Mouse (Mus musculus) hindbrain, embryonic 11.5 days (tissue): ENCODE data around the gene Hmgb2. TPM values are rescaled to one million over a fixed set of nuclear protein-coding genes. Genes with fewer than 3 reads are reported as not detected.

Experiments used
- ATAC-seq: fragments of 200-750 bp; cut with Nextera tagmentation; 2 replicates; pipeline ENCODE4 v1.8.0; 2017; ENCODE audit warnings: mild to moderate bottlenecking, moderate TSS enrichment, moderate library complexity; ENCODE audit not compliant: low FRiP score
- DNase-seq: peaks from one replicate; pipeline ENCODE4 v3.0.0-alpha.2; 2015; ENCODE audit warnings: low spot score
- H3K27ac ChIP-seq: fragments of 300-500 bp; sonication (generic); 2 replicates; pipeline ENCODE4 v1.5.1; 2014; ENCODE audit warnings: mild to moderate bottlenecking, low read depth, low read length
- H3K27me3 ChIP-seq: fragments of 300-500 bp; sonication (generic); 2 replicates; pipeline ENCODE4 v1.6.1; 2014; ENCODE audit warnings: mild to moderate bottlenecking, low read length, moderate library complexity, mixed read lengths; ENCODE audit not compliant: control insufficient read depth, insufficient read depth
- H3K36me3 ChIP-seq: fragments of 300-500 bp; sonication (generic); 2 replicates; pipeline ENCODE4 v1.6.1; 2014; ENCODE audit warnings: mild to moderate bottlenecking, low read length, moderate library complexity, mixed read lengths; ENCODE audit not compliant: control insufficient read depth, insufficient read depth
- H3K4me1 ChIP-seq: fragments of 300-500 bp; sonication (generic); replicated peaks from 2 replicates; pipeline ENCODE4 v1.6.1; 2014; ENCODE audit warnings: low read length, mixed read lengths; ENCODE audit not compliant: control insufficient read depth, insufficient read depth
- H3K4me2 ChIP-seq: fragments of 300-500 bp; sonication (generic); replicated peaks from 2 replicates; pipeline ENCODE4 v1.6.1; 2014; ENCODE audit warnings: mild to moderate bottlenecking, low read depth, low read length
- H3K4me3 ChIP-seq: fragments of 300-500 bp; sonication (generic); 2 replicates; pipeline ENCODE4 v1.5.1; 2014; ENCODE audit warnings: low read depth, low read length
- H3K9ac ChIP-seq: fragments of 300-500 bp; sonication (generic); 2 replicates; pipeline ENCODE4 v1.6.1; 2014; ENCODE audit warnings: low read depth, low read length
- H3K9me3 ChIP-seq: fragments of 300-500 bp; sonication (generic); 2 replicates; pipeline ENCODE4 v1.6.1; 2016; ENCODE audit warnings: low read length; ENCODE audit not compliant: control insufficient read depth
- WGBS: fragments of 180-500 bp; shearing (Covaris S2); extraction: QIAGEN DNeasy Blood & Tissue Kit; methylation state at CpG from one replicate; pipeline ENCODE4 v1.1.7; 2014; 5-methylcytosine and 5-hydroxymethylcytosine counted together
- polyA plus RNA-seq: library from polyadenylated mRNA; unstranded; fragments of >200 nt; fragmentation: Nextera tagmentation; extraction: Ambion mirVana; gene quantifications from 2 replicates; pipeline ENCODE4 v1.2.1, GENCODE M21; 2014

The Hmgb2 gene
- polyA plus RNA-seq, 1 experiment from 2014 or later: 457 TPM

DNA sequence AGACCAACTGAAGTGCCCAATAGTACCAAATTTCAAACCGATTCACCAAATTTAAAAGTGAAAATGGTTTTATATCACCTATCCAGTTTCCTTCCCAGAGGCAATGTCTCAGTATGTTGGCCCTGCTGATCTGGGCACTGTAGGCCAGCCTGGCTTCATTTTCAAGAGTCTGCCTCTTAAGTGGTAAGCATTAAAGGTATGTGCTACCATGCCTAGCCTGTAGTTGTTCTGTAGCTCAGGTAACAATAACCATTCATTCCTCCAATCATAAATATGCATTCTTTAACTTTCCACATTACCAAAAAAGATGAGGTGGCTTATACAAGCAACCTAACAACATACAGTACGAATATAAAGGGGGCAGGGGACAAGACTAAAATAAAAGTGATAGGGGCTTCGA, 6.0 kb downstream of the Hmgb2 start:
- WGBS: 91% methylated on average over 3 of the region's 3 CpGs
- ATAC-seq: no peak
- DNase-seq: no peak
- Histone ChIP-seq H3K9ac (no peak overlapping the region), H3K27ac (no peak overlapping the region), H3K9me3 (no peaks in the 10 kb centered on the region), H3K27me3 (no peaks in the 10 kb centered on the region), H3K36me3 (no peaks in the 10 kb centered on the region), H3K4me2 (no peak overlapping the region), H3K4me3 (no peak overlapping the region), H3K4me1 (no peaks in the 10 kb centered on the region)

DNA sequence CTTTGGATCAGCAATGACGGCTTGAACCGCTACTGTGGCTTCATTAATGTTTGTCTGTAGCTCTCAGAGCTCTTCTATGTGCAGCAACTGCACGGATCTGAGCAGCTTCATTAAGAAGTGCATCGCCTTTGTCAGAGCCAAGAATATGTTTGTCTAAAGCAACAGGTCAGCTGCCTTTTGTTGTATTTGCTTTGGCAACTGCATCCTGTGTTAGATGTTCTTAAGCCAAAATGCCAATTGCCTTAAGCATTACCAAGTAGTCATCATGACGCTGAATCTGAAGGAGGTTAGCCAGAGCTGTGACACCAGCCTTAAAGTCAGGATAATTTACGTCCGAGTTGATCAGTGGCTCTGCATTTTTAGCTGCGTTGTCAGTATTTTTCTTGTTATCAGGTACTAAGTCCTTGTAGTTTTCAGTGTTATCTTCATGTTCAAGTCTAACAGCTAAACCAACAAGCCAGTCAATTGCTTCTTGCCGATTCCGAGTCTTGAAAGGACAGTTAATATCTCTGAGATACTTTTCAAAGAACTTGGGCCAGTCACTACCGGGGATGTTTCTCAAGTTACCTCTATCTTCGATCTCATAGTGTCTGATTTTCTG, 8.6 kb downstream of the Hmgb2 start:
- Histone ChIP-seq H3K27me3 (no peaks in the 10 kb centered on the region), H3K4me3 (no peak overlapping the region), H3K9ac (no peak overlapping the region), H3K4me1 (no peaks in the 10 kb centered on the region), H3K36me3 (no peaks in the 10 kb centered on the region), H3K4me2 (no peak overlapping the region), H3K9me3 (no peaks in the 10 kb centered on the region), H3K27ac (no peak overlapping the region)
- ATAC-seq (no peak), DNase-seq (no peak)
- 89% methylated on average over 12 of the region's 12 CpGs for WGBS

DNA sequence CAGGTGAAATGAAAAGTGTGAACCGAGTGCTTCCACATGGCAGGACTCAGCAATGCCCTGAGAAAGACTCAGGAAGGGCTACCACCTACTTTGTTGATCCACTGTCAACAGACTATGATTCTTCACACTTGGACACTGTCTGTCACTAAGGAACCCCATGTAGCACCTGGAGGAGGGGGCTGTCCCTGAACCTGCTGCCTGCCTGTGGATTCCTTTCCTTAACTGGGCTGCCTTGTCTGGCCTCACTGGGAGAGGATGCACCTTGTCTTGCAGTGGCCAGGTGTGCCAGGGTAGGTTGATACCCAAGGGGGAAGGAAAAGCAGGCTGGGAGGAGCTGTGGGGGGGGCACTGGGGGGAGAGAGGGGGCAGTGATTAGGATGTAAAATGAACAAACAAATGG, 16.3 kb downstream of the Hmgb2 start:
- no peak overlapping the region for H3K27ac ChIP-seq
- 93% methylated on average over 1 of the region's 1 CpGs for WGBS

DNA sequence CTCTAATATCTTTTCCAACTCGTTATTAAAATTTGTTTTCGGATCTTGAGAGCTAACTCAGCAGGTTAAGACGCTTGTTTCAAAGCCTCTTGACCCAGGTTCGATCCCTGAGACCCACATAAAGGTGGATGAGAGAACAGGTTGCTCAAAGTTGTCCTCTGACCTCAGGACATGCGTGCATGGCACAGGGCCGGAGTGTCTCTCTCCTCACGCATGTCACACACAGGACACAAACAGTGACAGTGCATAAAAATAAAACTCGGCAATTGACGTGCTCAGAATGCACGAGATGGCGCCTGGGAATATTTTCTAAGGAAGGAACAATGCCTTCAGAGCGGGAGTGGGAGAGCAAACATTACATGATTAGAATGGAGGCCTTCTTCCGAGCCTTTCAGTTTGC, 18.5 kb downstream of the Hmgb2 start:
- no peak for DNase-seq
- H3K9me3 ChIP-seq: no peaks in the 10 kb centered on the region
- H3K27me3 ChIP-seq: no peaks in the 10 kb centered on the region
- H3K36me3 ChIP-seq: no peaks in the 10 kb centered on the region; the same call in 1 of the 2 replicates
- H3K9ac ChIP-seq: no peak overlapping the region
- H3K4me2 ChIP-seq: no peak overlapping the region
- 93% methylated on average over 13 of the region's 13 CpGs for WGBS
- no peak for ATAC-seq
- no peak overlapping the region for H3K4me3 ChIP-seq
- no peaks in the 10 kb centered on the region for H3K4me1 ChIP-seq
- H3K27ac ChIP-seq: no peak overlapping the region

More for the DNA sequence above, 16.3 kb downstream of the Hmgb2 start:
- Histone ChIP-seq H3K4me3 (no peak overlapping the region), H3K36me3 (no peaks in the 10 kb centered on the region), H3K4me1 (no peaks in the 10 kb centered on the region), H3K9me3 (no peaks in the 10 kb centered on the region), H3K9ac (no peak overlapping the region), H3K27me3 (no peaks in the 10 kb centered on the region), H3K4me2 (no peak overlapping the region)
- DNase-seq (no peak), ATAC-seq (no peak)

DNA sequence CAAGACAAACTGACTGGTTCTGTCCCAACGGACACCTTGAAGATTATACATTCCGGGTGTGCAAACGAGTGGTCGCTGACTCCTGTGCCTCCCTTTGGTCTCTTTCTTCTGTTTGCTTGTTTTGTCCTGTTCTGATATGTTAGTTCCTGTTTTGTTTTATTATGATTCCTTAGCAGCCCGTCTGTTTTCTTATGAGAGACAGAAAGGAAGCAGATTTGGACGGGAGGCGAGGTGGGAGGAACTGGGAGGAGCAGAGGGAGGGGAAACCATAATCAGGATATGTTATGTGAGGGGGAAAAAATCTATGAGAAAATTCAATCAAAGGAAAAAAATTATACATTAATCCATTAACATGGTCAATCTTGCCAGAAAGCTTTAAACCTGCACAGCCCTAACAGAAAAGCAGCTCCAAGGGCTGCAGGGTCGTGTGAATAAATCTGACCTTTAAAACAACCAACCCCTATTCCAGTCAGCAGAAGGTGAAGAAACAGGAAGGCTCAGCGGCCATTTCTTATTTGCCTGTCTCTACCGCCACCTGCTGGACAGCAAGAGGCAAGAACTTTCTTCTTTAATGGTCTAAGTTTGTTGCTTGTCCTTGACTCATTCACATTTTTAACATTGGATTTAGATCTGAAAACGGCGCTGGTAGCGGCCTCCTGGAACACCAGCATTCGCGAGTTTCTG, 19.1 kb downstream of the Hmgb2 start:
- Histone ChIP-seq H3K4me3 (no peak overlapping the region), H3K27ac (no peak overlapping the region), H3K27me3 (no peaks in the 10 kb centered on the region), H3K9me3 (no peaks in the 10 kb centered on the region), H3K4me1 (no peaks in the 10 kb centered on the region), H3K9ac (no peak overlapping the region), H3K36me3 (peaks cover under 1% of the 10 kb centered on the region; the same call in 1 of the 2 replicates), H3K4me2 (no peak overlapping the region)
- ATAC-seq: peak; percentile 70; the same call in 1 of the 2 replicates
- peak; percentile 82 for DNase-seq
- WGBS: 38% methylated on average over 15 of the region's 15 CpGs

DNA sequence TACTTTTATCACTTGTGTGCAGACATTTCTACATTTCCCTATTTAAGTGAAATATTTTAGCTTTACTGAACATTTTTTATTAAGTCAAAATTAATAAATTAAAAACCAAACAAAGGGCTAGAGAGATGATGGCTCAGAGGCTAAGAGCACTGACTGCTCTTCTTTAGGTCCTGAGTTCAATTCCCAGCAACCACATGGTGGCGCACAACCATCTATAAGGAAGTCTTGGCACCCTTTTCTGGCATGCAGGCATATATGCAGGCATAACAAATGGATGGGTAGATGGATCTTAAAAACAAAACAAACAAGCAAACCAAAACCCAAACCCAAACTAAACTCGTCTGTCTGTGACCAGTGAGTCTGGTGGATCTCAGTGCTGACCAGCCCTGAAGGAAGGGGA, 20.5 kb downstream of the Hmgb2 start:
- no peak overlapping the region for H3K9ac ChIP-seq
- no peak overlapping the region for H3K4me2 ChIP-seq
- ATAC-seq (no peak), DNase-seq (no peak)
- H3K9me3 ChIP-seq: no peaks in the 10 kb centered on the region
- no peak overlapping the region for H3K27ac ChIP-seq
- H3K4me1 ChIP-seq: no peaks in the 10 kb centered on the region
- H3K27me3 ChIP-seq: no peaks in the 10 kb centered on the region
- WGBS: 56% methylated on average over 2 of the region's 2 CpGs
- no peak overlapping the region for H3K4me3 ChIP-seq
- H3K36me3 ChIP-seq: peaks cover 4% of the 10 kb centered on the region; the same call in 1 of the 2 replicates

DNA sequence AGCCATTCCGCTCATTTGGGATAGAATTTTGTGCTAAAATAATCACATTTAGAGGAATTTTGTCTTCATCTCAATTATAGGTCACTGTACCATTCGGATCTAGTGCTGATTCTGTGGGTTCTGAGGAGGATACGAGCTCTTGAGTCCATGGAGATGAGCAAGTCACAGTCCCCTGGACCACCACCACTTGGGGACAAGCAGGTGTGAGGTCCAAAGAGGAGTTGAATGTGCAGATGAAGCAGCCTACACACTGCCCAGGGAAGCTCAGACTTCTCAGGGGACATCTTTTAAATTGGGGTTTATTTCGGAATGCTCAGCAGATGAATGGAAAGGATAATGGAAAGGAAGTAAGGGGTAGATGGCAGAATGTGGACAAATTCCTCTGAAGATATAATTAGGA, 21.4 kb downstream of the Hmgb2 start:
- Histone ChIP-seq H3K4me3 (no peak overlapping the region), H3K27ac (no peak overlapping the region), H3K4me1 (no peaks in the 10 kb centered on the region), H3K36me3 (peaks cover 4% of the 10 kb centered on the region; the same call in 1 of the 2 replicates), H3K27me3 (no peaks in the 10 kb centered on the region), H3K4me2 (no peak overlapping the region), H3K9me3 (no peaks in the 10 kb centered on the region), H3K9ac (no peak overlapping the region)
- WGBS: 92% methylated on average over 4 of the region's 4 CpGs
- DNase-seq (no peak), ATAC-seq (no peak)

DNA sequence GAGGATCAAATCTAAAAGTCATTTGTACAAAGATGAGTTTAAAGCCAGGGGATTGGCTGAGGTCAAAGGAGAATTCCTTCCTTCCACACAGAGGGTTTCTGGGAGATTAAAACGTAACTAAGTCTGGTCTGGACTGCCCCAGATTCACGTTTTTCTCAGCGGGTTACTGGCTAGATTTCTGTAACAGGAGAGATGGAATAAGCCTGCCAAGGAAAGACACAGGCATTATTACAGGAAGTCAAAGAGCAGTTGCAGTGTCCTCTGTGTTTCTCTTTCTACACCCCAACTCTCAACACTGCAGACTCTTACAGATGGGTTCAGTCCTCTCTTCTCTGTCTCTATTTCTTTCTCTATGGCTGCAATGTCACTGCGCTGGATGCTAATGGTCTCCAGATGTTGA, 22.8 kb downstream of the Hmgb2 start:
- no peak for ATAC-seq

DNA sequence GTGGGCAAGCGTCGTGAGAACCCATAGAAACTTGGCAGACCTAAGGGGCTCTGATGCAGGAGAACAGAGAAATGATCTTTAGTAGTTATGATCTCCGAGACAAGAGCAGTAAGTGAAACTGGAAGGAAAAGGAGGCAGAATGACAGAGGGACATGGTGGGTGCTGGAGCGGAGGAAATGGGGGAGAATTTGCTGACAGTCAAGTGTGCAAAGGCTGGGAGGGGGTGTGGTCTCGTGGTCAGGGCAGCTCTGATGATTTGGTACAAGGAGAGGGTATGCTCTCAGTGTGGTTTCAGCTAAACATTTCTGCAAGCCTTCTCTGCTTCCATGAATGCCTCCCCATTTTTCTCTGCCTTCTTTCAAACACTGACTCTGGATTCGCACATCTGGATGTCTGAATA, 24.5 kb downstream of the Hmgb2 start:
- H3K27me3 ChIP-seq: no peaks in the 10 kb centered on the region
- DNase-seq (no peak), ATAC-seq (no peak)
- H3K27ac ChIP-seq: no peak overlapping the region
- H3K4me2 ChIP-seq: no peak overlapping the region
- H3K4me3 ChIP-seq: no peak overlapping the region
- H3K9ac ChIP-seq: no peak overlapping the region
- no peaks in the 10 kb centered on the region for H3K9me3 ChIP-seq
- WGBS: 91% methylated on average over 6 of the region's 6 CpGs
- H3K4me1 ChIP-seq: no peaks in the 10 kb centered on the region
- H3K36me3 ChIP-seq: peaks cover 4% of the 10 kb centered on the region; the same call in 1 of the 2 replicates

More for the DNA sequence above, 22.8 kb downstream of the Hmgb2 start:
- no peak overlapping the region for H3K9ac ChIP-seq
- H3K4me1 ChIP-seq: no peaks in the 10 kb centered on the region
- WGBS: 67% methylated on average over 4 of the region's 4 CpGs
- DNase-seq: no peak
- no peak overlapping the region for H3K4me3 ChIP-seq
- no peaks in the 10 kb centered on the region for H3K9me3 ChIP-seq
- no peak overlapping the region for H3K4me2 ChIP-seq
- H3K27ac ChIP-seq: no peak overlapping the region
- no peaks in the 10 kb centered on the region for H3K27me3 ChIP-seq
- H3K36me3 ChIP-seq: peaks cover 4% of the 10 kb centered on the region; the same call in 1 of the 2 replicates
